Mouse (Mus musculus) bone marrow, adult 2 months (tissue): Measurements from ENCODE around the gene Pdgfd. TPM values are rescaled to one million over a fixed set of nuclear protein-coding genes. Genes with fewer than 3 reads are reported as not detected.

Experiments
- H3K27ac ChIP-seq: fragments of 200-500 bp; 2 replicates; pipeline ENCODE4 v1.5.1; 2012; ENCODE audit warnings: low read depth, mild to moderate bottlenecking, control low read depth, inconsistent platforms, low read length; ENCODE audit not compliant: control insufficient read depth, poor library complexity, insufficient read depth
- H3K4me1 ChIP-seq: fragments of 200-500 bp; 2 replicates; pipeline ENCODE4 v1.6.1; 2011; ENCODE audit warnings: low read length; ENCODE audit not compliant: control insufficient read depth, insufficient read depth
- H3K4me3 ChIP-seq: fragments of 200-500 bp; replicated peaks from 2 replicates; pipeline ENCODE3; 2011; ENCODE audit warnings: mild to moderate bottlenecking, low read depth, low read length, control low read depth; ENCODE audit not compliant: control insufficient read depth
- CTCF ChIP-seq: fragments of 200-500 bp; IDR thresholded peaks from 2 replicates; pipeline ENCODE4 v1.5.1; 2011; ENCODE audit warnings: low read length, control low read depth; ENCODE audit not compliant: control insufficient read depth, insufficient read depth
- POLR2A ChIP-seq: fragments of 200-500 bp; IDR thresholded peaks from 2 replicates; pipeline ENCODE4 v1.6.1; 2011; ENCODE audit warnings: low read depth, mild to moderate bottlenecking, control low read depth, low read length, borderline replicate concordance; ENCODE audit not compliant: control insufficient read depth
- whole genome bisulfite sequencing: fragments of 180-500 bp; shearing (Covaris S2); methylation state at CpG from one replicate; pipeline ENCODE4 v1.1.7; 2018; 5-methylcytosine and 5-hydroxymethylcytosine counted together
- polyA plus RNA-seq: library from polyadenylated mRNA; stranded (reverse); fragments of >200 nt; gene quantifications from 2 replicates; pipeline ENCODE4 v1.2.4, GENCODE M21; 2011; ENCODE audit warnings: low replicate concordance; ENCODE audit not compliant: missing spikeins, insufficient read depth, insufficient read length

Pdgfd gene
- polyA plus RNA-seq, 1 experiment = 1.2 TPM

- 75% methylated on average over 1 of the region's 1 CpGs for WGBS
- Histone ChIP-seq H3K4me1 (no peaks in the 10 kb centered on the region), H3K27ac (no peak overlapping the region), H3K4me3 (no peak overlapping the region)
- TF ChIP-seq POLR2A (no peak), CTCF (no peak)
Observed at GRCm38 (mm10) chr9:6286770-6287169, 118.4 kb downstream of the Pdgfd start.

- Histone ChIP-seq H3K4me1 (no peaks in the 10 kb centered on the region), H3K4me3 (no peak overlapping the region), H3K27ac (no peak overlapping the region)
- 38% methylated on average over 2 of the region's 2 CpGs for WGBS
- TF ChIP-seq POLR2A (no peak), CTCF (no peak)
Observed at GRCm38 (mm10) chr9:6289211-6289696, 120.9 kb downstream of the Pdgfd start.

GRCm38 (mm10) chr9:6298547-6298946 lies 130.2 kb downstream of the Pdgfd start:
- 76% methylated on average over 2 of the region's 2 CpGs for WGBS
- Histone ChIP-seq H3K4me1 (no peaks in the 10 kb centered on the region), H3K4me3 (no peak overlapping the region), H3K27ac (no peak overlapping the region)
- TF ChIP-seq CTCF (no peak), POLR2A (no peak)

- WGBS = 67% methylated on average over 3 of the region's 3 CpGs
- TF ChIP-seq CTCF (no peak), POLR2A (no peak)
- Histone ChIP-seq H3K4me3 (no peak overlapping the region), H3K4me1 (no peaks in the 10 kb centered on the region), H3K27ac (no peak overlapping the region)
Observed at GRCm38 (mm10) chr9:6302050-6302449, 133.7 kb downstream of the Pdgfd start.

- no peak for TF ChIP-seq POLR2A
- Histone ChIP-seq H3K27ac (no peak overlapping the region), H3K4me1 (no peaks in the 10 kb centered on the region), H3K4me3 (no peak overlapping the region)
- WGBS = 84% methylated on average over 3 of the region's 3 CpGs
Observed at GRCm38 (mm10) chr9:6304590-6304989, 136.2 kb downstream of the Pdgfd start.

- H3K27ac ChIP-seq = no peak overlapping the region
- TF ChIP-seq CTCF = no peak
- TF ChIP-seq POLR2A = no peak
- no peaks in the 10 kb centered on the region for H3K4me1 ChIP-seq
- 59% methylated on average over 3 of the region's 3 CpGs for WGBS
- H3K4me3 ChIP-seq = no peak overlapping the region
Observed at GRCm38 (mm10) chr9:6305847-6306246, 137.5 kb downstream of the Pdgfd start.

- Histone ChIP-seq H3K4me1 (no peaks in the 10 kb centered on the region), H3K4me3 (no peak overlapping the region), H3K27ac (no peak overlapping the region)
- 89% methylated on average over 1 of the region's 1 CpGs for WGBS
- no peak for TF ChIP-seq POLR2A
- no peak for TF ChIP-seq CTCF
Observed at GRCm38 (mm10) chr9:6317114-6317513, 148.7 kb downstream of the Pdgfd start.

- H3K4me3 ChIP-seq = no peak overlapping the region
- H3K4me1 ChIP-seq = no peaks in the 10 kb centered on the region
- TF ChIP-seq POLR2A (no peak), CTCF (no peak)
- H3K27ac ChIP-seq = no peak overlapping the region
- WGBS = 79% methylated on average over 2 of the region's 2 CpGs
Observed at GRCm38 (mm10) chr9:6325408-6325807, 157.0 kb downstream of the Pdgfd start.

GRCm38 (mm10) chr9:6333499-6333898 lies 165.1 kb downstream of the Pdgfd start:
- no peaks in the 10 kb centered on the region for H3K4me1 ChIP-seq
- no peak overlapping the region for H3K27ac ChIP-seq
- 83% methylated on average over 1 of the region's 1 CpGs for WGBS
- no peak overlapping the region for H3K4me3 ChIP-seq
- TF ChIP-seq POLR2A = no peak
- TF ChIP-seq CTCF = no peak
